Mouse (Mus musculus) embryonic stem cell, embryonic (primary cell): ENCODE results near the gene Hoxa1.

Source experiments
- CTCF ChIA-PET, 4 experiments: fragments of 300-600 bp in 2 of 4; fragments of 350-600 bp in 2 of 4; sonication (Branson Sonifier 250); formaldehyde crosslinking; loops; one replicate each; lab custom pipeline; 2022; ENCODE audit warnings: inconsistent platforms in 2 of 4; lab: Charles Lee
- POLR2A ChIA-PET, 4 experiments: fragments of 300-600 bp in 2 of 4; fragments of 350-600 bp in 2 of 4; sonication (Branson Sonifier 250); formaldehyde crosslinking; loops; one replicate each; lab custom pipeline; 2022; ENCODE audit warnings: antibody characterized with exemption in 4 of 4, inconsistent platforms in 1 of 4; lab: Charles Lee

Hoxa1 gene

GRCm38 (mm10) chr6:52179690-52180089 lies 21.6 kb upstream of the Hoxa1 start:
- ChIA-PET POLR2A (interaction anchor here in 2 of 4 experiments (0.7 to 9.7 kb wide), 3 partner anchors 12 to 19 kb away, joined by 3 to 75 read pairs (median 17); partner anchors contain the start of genes Hoxa1 (in 1 of the 2) and Hoxa4 (in 1 of the 2)), CTCF (no interaction called here)

DNA sequence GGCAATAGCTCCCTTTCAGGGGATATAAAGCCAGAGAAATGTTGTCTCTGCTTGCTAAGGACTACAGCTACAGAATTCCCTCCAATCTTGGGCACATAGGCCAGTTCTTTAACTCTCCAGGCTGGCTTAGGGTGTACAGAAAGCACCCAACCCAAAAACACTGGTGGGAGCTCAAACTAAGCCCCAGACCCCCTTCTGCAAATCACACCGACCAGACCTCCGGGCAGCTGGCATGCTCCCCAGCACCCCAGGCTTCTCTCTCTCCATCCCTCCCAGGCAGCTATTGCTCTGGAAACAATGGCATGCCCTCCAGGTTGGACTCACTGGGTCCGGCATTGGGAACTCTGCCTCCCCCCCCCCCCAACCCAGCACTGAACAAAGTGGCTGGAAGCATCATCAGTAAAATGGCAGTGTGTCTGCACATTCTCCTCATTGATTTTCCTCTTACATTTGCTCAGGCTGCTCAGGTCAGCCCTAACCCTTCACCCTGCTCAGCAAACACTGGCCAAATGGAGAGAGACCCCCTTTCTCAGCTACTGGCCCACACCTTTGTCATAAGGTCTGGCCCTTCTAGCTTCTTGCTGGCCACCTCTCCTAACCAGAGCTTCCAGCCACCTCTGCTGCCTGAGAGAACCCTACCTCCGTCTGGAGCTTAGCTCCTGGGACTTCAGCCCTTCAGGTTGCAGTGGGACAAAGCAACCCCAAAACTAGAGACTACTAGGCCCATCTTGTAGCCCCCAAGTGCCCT lies 21.0 kb upstream of the Hoxa1 start:
- CTCF ChIA-PET, result interaction anchor here in 2 of 4 experiments (1.0 to 1.2 kb wide), 2 partner anchors 43 to 134 kb away, joined by 3 read pairs; partner anchors contain the start of gene Hoxa7 (in 1 of the 2)
- POLR2A ChIA-PET, result interaction anchor here in 2 of 4 experiments (0.7 to 9.7 kb wide), 4 partner anchors 12 to 145 kb away, joined by 3 to 75 read pairs (median 10); partner anchors contain the start of genes Hoxa1 (in 1 of the 2) and Hoxa4 (in 1 of the 2)

- CTCF ChIA-PET, result interaction anchor here in 2 of 4 experiments (0.5 to 1.3 kb wide), 3 partner anchors 27 to 63 kb away, joined by 3 to 5 read pairs (median 4); partner anchors contain the start of gene Hoxa10 (in 2 of the 2)
- POLR2A ChIA-PET, result interaction anchor here in 2 of 4 experiments (0.7 to 9.7 kb wide), 9 partner anchors 10 to 70 kb away, joined by 3 to 75 read pairs (median 4); partner anchors contain the start of genes Gm28308 (in 1 of the 2), Hoxa1 (in 1 of the 2), Hoxa3 (in 1 of the 2) and Hoxa4 (in 1 of the 2)
Measured at GRCm38 (mm10) chr6:52177806-52178205, 19.7 kb upstream of the Hoxa1 start.

DNA sequence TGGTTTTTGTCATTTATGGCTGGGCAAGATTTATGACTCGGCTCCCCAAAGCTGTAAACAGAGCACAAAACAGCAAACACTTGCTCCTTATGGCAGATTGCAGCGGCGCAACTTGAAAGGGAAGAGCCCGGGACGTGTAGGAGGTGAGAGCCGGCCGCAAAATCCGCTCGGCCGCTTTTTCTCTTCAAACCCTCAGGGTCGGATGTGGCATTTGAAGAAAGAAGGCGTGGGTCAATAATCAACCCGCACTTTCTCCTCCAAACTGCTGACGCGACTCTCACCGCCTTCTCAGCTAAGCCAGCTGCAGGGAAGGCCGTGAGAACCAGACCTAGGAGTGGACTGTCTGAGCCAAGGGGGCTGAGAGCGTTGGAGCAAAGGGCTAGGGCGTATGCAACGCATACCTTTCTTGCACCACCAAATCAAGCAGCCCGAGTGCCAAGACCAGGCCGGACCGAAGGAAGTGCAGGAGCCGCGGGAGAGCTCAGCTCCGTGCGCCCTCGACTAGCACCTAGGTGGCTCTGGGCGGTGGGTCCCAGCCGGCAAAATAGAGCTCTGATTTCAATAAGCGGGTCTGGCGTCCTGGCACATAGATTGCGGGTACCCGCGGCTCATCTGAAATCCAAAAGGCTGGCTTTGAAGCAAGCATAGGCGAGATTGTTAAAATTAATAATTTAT lies 19.1 kb upstream of the Hoxa1 start, which contains the start of gene 5730596B20Rik:
TSS of gene 5730596B20Rik (plus strand) at position 438 of the 675 bp plus-strand sequence.
- ChIA-PET POLR2A (interaction anchor here in 2 of 4 experiments (0.5 to 9.7 kb wide), 12 partner anchors 9 to 786 kb away, joined by 3 to 75 read pairs (median 4); partner anchors contain the start of genes Gm28308 (in 1 of the 2), Hoxa1 (in 1 of the 2), Hoxa3 (in 1 of the 2) and Hoxa4 (in 1 of the 2)), CTCF (interaction anchor here in 2 of 4 experiments (0.7 to 1.3 kb wide), 3 partner anchors 28 to 63 kb away, joined by 3 to 4 read pairs (median 4); partner anchors contain the start of gene Hoxa10 (in 1 of the 2))

- ChIA-PET CTCF (interaction anchor here in 2 of 4 experiments (0.7 to 1.3 kb wide), 2 partner anchors 35 to 64 kb away, joined by 3 to 4 read pairs; partner anchors contain the start of gene Hoxa10 (in 1 of the 2)), POLR2A (interaction anchor here in 3 of 4 experiments (0.6 to 9.7 kb wide), 11 partner anchors 13 to 969 kb away, joined by 3 to 75 read pairs (median 3); partner anchors contain the start of genes Hoxa1 (in 1 of the 3) and Hoxa4 (in 1 of the 3))
Measured at GRCm38 (mm10) chr6:52176391-52176790, 18.3 kb upstream of the Hoxa1 start.

GRCm38 (mm10) chr6:52175864-52176263 lies 17.7 kb upstream of the Hoxa1 start:
- ChIA-PET POLR2A (interaction anchor here in 3 of 4 experiments (0.6 to 9.7 kb wide), 8 partner anchors 13 to 140 kb away, joined by 3 to 75 read pairs (median 4); partner anchors contain the start of gene Hoxa1 (in 1 of the 3)), CTCF (no interaction called here)

DNA sequence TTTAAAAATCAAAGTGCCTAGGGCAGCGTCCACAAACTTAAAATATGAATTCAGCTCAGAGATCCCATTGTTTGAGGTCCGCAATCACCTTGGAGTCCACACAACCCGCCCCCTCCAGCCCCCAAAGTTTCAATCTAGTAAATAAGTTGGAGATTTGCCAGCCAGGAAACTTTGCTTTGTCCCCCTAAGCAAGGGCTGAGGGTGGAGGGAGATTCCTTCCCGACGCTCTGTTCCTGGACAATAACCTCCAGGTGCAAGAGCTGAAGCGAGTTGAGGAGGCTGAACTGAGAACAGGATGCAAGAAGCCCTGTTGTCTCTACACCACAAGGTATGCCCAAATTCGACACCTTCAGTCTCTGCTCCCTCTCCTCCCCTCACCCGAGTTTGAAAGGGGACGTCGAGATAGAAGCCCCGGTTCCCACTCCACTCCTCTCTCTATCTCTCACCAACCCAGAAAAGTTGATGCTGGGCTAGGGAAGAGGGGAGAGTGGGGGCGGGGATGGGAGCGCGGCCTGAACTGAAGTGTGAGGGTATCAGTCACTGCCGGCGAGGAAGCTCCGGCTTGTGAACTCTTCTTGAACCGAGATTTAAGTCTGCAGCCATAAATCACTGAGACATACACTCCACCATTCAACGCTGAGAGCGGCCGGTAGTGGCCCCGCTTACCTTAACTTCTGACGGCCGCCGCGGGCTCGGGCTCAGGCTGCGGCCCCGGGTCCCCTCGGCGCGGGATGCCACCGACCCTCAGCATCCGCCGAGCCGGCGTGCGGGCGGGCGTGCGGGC lies 17.0 kb upstream of the Hoxa1 start:
- ChIA-PET POLR2A (interaction anchor here in 2 of 4 experiments (0.6 to 9.7 kb wide), 5 partner anchors 8 to 76 kb away, joined by 3 to 75 read pairs (median 5); partner anchors contain the start of gene Hoxa1 (in 1 of the 2)), CTCF (no interaction called here)

DNA sequence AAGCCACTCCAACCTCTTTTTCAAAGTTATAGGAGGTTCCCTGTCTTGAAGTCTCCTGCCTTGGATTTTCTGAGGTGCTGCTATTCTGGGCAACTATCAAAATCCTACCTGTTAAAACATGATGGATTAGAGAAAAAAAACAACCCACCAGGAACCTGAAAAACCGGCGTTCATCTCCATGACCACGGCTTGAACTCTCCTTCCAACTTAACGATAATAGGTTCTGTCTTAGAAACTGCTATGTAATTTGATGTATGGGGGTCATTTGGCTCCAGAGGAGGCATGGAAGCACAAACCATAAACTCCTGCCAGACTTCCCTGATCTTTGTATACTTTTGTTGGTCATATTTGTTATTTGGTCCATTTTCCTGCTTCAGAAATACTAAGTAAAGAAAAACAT lies 15.5 kb upstream of the Hoxa1 start:
- POLR2A ChIA-PET, result interaction anchor here in 2 of 4 experiments (0.5 to 9.7 kb wide), 5 partner anchors 10 to 650 kb away, joined by 4 to 75 read pairs (median 5); partner anchors contain the start of genes Gm28308 (in 1 of the 2), Hoxa1 (in 1 of the 2), Hoxa3 (in 1 of the 2) and Snx10 (in 1 of the 2)
- CTCF ChIA-PET, result interaction anchor here in 2 of 4 experiments (1.1 to 1.5 kb wide), 2 partner anchors 67 kb away, joined by 4 to 13 read pairs; partner anchors contain the start of gene Hoxa10 (in 2 of the 2)

DNA sequence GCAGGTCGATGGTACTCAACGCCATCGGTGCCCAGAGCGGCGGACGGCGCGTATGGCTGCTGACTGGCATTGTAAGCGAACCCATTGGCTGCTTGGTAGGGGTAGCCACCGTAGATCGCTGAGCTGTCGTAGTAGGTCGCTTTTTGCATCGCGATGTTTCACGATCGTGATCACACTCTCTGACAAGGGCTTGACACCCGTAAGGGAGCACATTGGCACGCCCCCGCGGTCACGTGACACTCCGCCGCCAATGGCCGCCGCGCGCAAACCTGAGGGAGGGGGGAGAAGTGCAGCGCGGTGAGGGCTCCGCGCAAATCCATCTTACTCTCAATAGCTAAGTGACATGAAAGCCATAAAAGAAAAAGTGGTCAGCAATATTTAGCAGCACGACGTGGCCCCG lies 14.4 kb upstream of the Hoxa1 start:
- POLR2A ChIA-PET, result interaction anchor here in 3 of 4 experiments (0.6 to 9.7 kb wide), 23 partner anchors 9 to 731 kb away, joined by 3 to 75 read pairs (median 3); partner anchors contain the start of genes Hoxa1 (in 2 of the 3), Hoxa4 (in 1 of the 3), Hoxa5 (in 1 of the 3) and Hoxa9 (in 1 of the 3)

DNA sequence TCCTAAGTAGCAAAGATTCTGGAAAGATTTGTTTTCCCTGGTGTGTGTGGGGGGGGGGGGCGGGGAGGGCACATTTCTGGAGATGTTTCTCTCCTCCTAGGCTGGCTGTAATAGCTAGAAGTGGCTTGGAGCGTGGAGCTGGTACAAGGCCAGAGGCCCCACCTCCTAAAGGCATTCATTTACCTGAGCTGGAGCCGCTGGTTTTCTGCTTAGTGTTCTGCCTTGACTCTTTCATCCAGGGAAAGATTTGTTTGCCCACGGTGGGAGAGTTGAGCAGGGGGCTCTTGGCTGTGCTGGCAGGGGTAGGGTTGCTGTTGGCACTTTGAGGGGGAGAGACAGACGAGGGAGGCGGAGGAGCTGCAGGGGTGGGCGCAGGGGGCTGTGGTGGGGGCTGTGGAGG lies 13.8 kb upstream of the Hoxa1 start:
- POLR2A ChIA-PET, result interaction anchor here (0.6 to 9.7 kb wide), 21 partner anchors 9 to 871 kb away, joined by 3 to 75 read pairs (median 3); partner anchors contain the start of genes Hoxa1 (in 2 of the 4), Hoxa4 (in 1 of the 4), Hoxa9 (in 1 of the 4) and Skap2 (in 1 of the 4)
- CTCF ChIA-PET, result interaction anchor here in 2 of 4 experiments (0.5 to 1.5 kb wide), 5 partner anchors 12 to 687 kb away, joined by 3 to 6 read pairs (median 4); partner anchors contain the start of genes Hoxa10 (in 1 of the 2) and Hoxa7 (in 1 of the 2)

More for the DNA sequence above, 14.4 kb upstream of the Hoxa1 start:
- CTCF ChIA-PET, result interaction anchor here (0.5 to 1.5 kb wide), 7 partner anchors 12 to 688 kb away, joined by 3 to 13 read pairs (median 4); partner anchors contain the start of genes Hoxa10 (in 2 of the 4) and Hoxa7 (in 1 of the 4)

DNA sequence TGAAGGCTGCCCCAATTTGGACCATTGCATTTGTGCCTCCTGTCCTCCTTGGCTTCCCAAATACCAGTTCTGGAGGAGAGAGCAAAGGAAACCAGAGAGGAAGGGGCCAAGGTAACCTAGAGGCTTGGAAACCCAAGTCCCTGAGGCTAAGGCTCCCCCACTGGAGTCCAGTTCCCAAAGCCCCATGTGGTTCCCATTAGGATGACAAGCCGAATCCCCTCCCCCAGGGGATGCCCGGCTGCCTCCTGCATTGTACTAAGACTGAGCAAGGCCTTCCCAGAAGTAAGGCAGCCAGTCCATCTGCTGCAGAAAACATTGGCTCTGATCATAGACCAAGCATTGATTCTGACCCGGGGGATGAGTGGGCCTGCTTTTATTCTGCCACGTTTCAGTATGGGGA lies 13.2 kb upstream of the Hoxa1 start:
- CTCF ChIA-PET, result interaction anchor here in 1 of 4 experiments (1.5 kb wide), 1 partner anchor 11 kb away, joined by 4 read pairs; no protein-coding TSS in a partner anchor
- POLR2A ChIA-PET, result interaction anchor here (0.6 to 9.7 kb wide), 11 partner anchors 8 to 804 kb away, joined by 3 to 75 read pairs (median 3); partner anchors contain the start of genes Hoxa1 (in 3 of the 4), Hoxa5 (in 1 of the 4) and Hoxa7 (in 1 of the 4)

- ChIA-PET CTCF (no interaction called here), POLR2A (interaction anchor here (0.6 to 9.7 kb wide), 7 partner anchors 11 to 804 kb away, joined by 3 to 75 read pairs (median 3); partner anchors contain the start of genes Hoxa1 (in 3 of the 4), Hoxa5 (in 1 of the 4) and Hoxa7 (in 1 of the 4))
Measured at GRCm38 (mm10) chr6:52170898-52171223, 12.7 kb upstream of the Hoxa1 start.

DNA sequence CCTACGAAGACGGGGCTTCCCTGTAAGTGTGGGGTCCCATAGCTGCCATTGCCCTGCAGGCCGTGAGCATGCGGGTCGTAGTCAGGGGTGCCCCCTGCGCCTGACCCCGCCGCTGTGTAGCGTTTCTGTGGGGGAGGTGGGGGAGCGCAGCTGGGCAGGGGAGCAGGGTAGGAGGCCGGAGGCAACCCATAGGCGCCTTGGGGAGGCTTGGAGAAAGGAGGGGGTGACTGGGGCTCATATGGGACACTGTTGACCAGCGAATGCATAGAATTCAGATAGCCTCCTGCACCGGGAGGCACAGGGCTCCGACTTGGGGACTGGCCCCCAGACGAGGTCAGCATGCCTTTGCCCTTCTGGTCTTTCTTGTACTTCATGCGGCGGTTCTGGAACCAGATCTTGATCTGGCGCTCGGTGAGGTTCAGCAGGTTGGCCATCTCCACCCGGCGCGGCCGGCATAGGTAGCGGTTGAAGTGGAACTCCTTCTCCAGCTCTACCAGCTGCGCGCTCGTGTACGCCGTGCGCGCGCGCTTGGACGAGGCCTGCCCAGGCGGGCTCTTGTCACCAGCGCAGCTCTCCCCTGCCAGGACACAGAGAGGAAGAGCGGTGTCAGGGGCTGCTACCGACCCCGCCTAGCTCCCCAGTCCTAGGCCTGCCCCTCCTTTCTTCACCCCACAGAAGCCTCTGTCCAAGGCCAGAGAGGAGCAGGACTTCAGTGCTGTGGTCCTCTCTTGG lies 12.2 kb upstream of the Hoxa1 start:
- ChIA-PET CTCF (interaction anchor here in 1 of 4 experiments (0.6 kb wide), 1 partner anchor 27 kb away, joined by 3 read pairs; no protein-coding TSS in a partner anchor), POLR2A (interaction anchor here (0.6 to 9.7 kb wide), 7 partner anchors 10 to 803 kb away, joined by 3 to 75 read pairs (median 3); partner anchors contain the start of genes Hoxa1 (in 3 of the 4), Hoxa5 (in 1 of the 4) and Hoxa7 (in 1 of the 4))

DNA sequence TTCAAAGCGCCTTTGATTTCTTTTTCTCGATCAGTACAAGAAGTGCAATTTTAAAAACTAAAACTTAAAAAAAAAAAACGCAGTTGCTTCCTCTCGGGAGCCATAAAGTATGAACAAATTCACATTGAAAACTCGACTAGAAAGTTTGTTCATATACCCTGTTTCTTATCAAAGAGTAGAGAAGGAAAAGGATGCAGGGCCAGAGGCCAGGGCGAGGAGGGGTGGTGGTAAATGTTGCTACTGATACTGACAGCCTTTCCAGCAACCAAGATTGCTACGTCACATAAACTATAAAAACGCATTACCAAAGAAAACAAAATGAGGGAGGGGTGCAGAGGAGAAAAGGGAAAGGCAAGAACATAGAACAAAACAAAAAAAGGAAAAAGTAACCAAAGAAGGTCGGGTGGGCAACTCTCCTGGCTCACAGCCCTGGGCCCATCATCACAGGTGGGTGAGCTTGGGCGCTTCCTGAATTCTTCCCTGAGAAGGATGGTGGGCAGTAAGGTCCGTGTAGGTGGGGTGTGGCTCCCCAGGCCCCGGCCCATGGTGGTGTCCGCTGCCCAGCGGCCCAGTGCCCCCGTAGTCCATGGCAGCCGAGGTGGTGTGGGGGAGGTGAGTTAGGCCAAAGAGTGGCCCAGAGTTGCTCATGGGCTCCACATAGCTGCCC lies 11.5 kb upstream of the Hoxa1 start:
- POLR2A ChIA-PET, result interaction anchor here in 1 of 4 experiments (2.0 kb wide), 1 partner anchor 11 kb away, joined by 12 read pairs; the partner anchor contains the start of gene Hoxa1

More for the DNA sequence above, 11.5 kb upstream of the Hoxa1 start:
- CTCF ChIA-PET, result interaction anchor here in 1 of 4 experiments (0.6 kb wide), 1 partner anchor 28 kb away, joined by 3 read pairs; no protein-coding TSS in a partner anchor
